12 mouse cellular contexts compared by ENCODE assay signal in genomic region chr11:3587350-3587749, GRCm38 (mm10). TPM values are rescaled to one million over a fixed set of nuclear protein-coding genes. Genes with fewer than 3 reads are reported as not detected.
DNase-seq lines count a peak whose midpoint lies in the region.
"Had no signal": no experiment of that assay in that cellular context is flagged by ENCODE, and none has a peak within 500 bp of the region (broad histone marks: within the 10 kb centered on the region; RNA-seq: fewer than 3 reads in every experiment).

No protein-coding gene starts in this region.

- DNase-seq in cerebellum, postnatal 10 days = peak; percentile 69 to 74
- no peak for DNase-seq in cerebellum, adult 11-12 months
- peak; percentile 48 to 63 for DNase-seq in kidney, postnatal 36 days
- DNase-seq in kidney, adult 9 months = no peak
- DNase-seq in urinary bladder, postnatal 14 days (ENCODE audit: low spot score) = peak; percentile 46
- no peak for DNase-seq in urinary bladder, adult 2 months (ENCODE audit: low spot score)
- DNase-seq in yolk sac, embryonic 10.5 days (ENCODE audit: low spot score) = no peak
- DNase-seq in thymus, postnatal 0 days (ENCODE audit: low spot score) = no peak
- DNase-seq: gastrocnemius, postnatal 36 days; lung, embryonic 14.5 days; midbrain, embryonic 14.5 days; right cerebral cortex, postnatal 4 days had no signal

RNA-seq across cellular contexts. Expression of gene Smtn, which starts 46.9 kb away (rescaled TPM):
- 371 and 680 TPM in 2 replicates for polyA plus RNA-seq in urinary bladder, adult 2 months (2012; rRNA removed)
- 13.4 and 13.7 TPM in 2 replicates for polyA plus RNA-seq in thymus, postnatal 0 days (2015; fragmentation: Nextera tagmentation; extraction: Ambion mirVana)

Comparison
In these comparisons a context has a peak if more than half of its experiments do, and no peak if none do; other contexts are left out.
1. DNase-seq: peak in cerebellum, postnatal 10 days (2 of 2), kidney, postnatal 36 days (2 of 2) and urinary bladder, postnatal 14 days (single experiment); none in cerebellum, adult 11-12 months (single experiment), kidney, adult 9 months (single experiment), urinary bladder, adult 2 months (single experiment), yolk sac, embryonic 10.5 days (single experiment) and thymus, postnatal 0 days (single experiment).
2. RNA of gene Smtn, which starts 46.9 kb away (polyA plus RNA-seq): 371 to 680 TPM in urinary bladder, adult 2 months; 13.4 to 13.7 TPM in thymus, postnatal 0 days; every median in the first group is over 10 times any median in the second.